Mouse (Mus musculus): ENCODE measurements around the gene Lrrfip2. TPM values are rescaled to one million over a fixed set of nuclear protein-coding genes. Genes with fewer than 3 reads are reported as not detected.
A peak's percentile ranks its signal among the peaks of the same experiment; 100 is the strongest.

The Lrrfip2 gene
- total RNA-seq, 2 experiments from 2014 or later = 32.2 to 34.2 TPM

- no peak for DNase-seq (ENCODE audit: low spot score in 2 of 2)
- intact Hi-C loops (cut with DNase I) = no loop called here
Observed at GRCm38 (mm10) chr9:111267998-111268397, 150.6 kb downstream of the Lrrfip2 start.

GRCm38 (mm10) chr9:111270606-111271005, 153.2 kb downstream of the Lrrfip2 start:
- no peak for DNase-seq (ENCODE audit: low spot score in 2 of 2)
- intact Hi-C loops (cut with DNase I) = no loop called here

GRCm38 (mm10) chr9:111271056-111271433, 153.7 kb downstream of the Lrrfip2 start:
- intact Hi-C loops (cut with DNase I) = no loop called here
- DNase-seq (ENCODE audit: low spot score in 2 of 2) = peak in 1 of 2 experiments; percentile 85

GRCm38 (mm10) chr9:111271434-111272160, 154.2 kb downstream of the Lrrfip2 start, which contains the start of the genes Mlh1 and Epm2aip1:
Mlh1 (minus strand) TSS chr9:111271791.
Epm2aip1 (plus strand) TSS chr9:111271929.
- intact Hi-C loops (cut with DNase I) = no loop called here

GRCm38 (mm10) chr9:111272356-111272755, 155.0 kb downstream of the Lrrfip2 start:
- intact Hi-C loops (cut with DNase I) = no loop called here
- peak; percentile 8 to 31 for DNase-seq (ENCODE audit: low spot score in 2 of 2)

More at GRCm38 (mm10) chr9:111271434-111272160, 154.2 kb downstream of the Lrrfip2 start, which contains the start of the genes Mlh1 and Epm2aip1:
- DNase-seq (ENCODE audit: low spot score in 2 of 2) = peak; percentile 99 to 100

GRCm38 (mm10) chr9:111272996-111273785, 155.8 kb downstream of the Lrrfip2 start:
- no peak for DNase-seq (ENCODE audit: low spot score in 2 of 2)
- intact Hi-C loops (cut with DNase I) = no loop called here

- DNase-seq (ENCODE audit: low spot score in 2 of 2) = no peak
- intact Hi-C loops (cut with DNase I) = no loop called here
Observed at GRCm38 (mm10) chr9:111273958-111274357, 156.6 kb downstream of the Lrrfip2 start.

- intact Hi-C loops (cut with DNase I) = no loop called here
- DNase-seq (ENCODE audit: low spot score in 2 of 2) = no peak
Observed at GRCm38 (mm10) chr9:111275156-111275555, 157.8 kb downstream of the Lrrfip2 start.

Other genes starting within 250 kb of the Lrrfip2 start
- gene Als2cl, start 237.7 kb upstream of the Lrrfip2 start, total RNA-seq (2021) = 10 to 100 TPM in 1 of 2 experiments, 1 to 10 TPM in 1; 9.6 to 10.0 TPM
- gene Tmie, start 237.5 kb upstream of the Lrrfip2 start, total RNA-seq (2021) = 1 to 10 TPM; 4.1 to 4.5 TPM
- not detected for gene Fam240a, start 200.7 kb upstream of the Lrrfip2 start, total RNA-seq (2021)
- under 1 TPM; 0.42 to 0.53 TPM for gene Tdgf1, start 171.4 kb upstream of the Lrrfip2 start, total RNA-seq (2021)
- 1 to 10 TPM; 1.9 to 2.0 TPM for gene Lrrc2, start 166.0 kb upstream of the Lrrfip2 start, total RNA-seq (2021)
- under 1 TPM in 1 of 2 experiments, not detected in 1; 0.44 TPM for gene Rtp3, start 127.0 kb upstream of the Lrrfip2 start, total RNA-seq (2021)
- gene Ltf, start 98.3 kb upstream of the Lrrfip2 start, total RNA-seq (2021) = 1 to 10 TPM in 1 of 2 experiments, not detected in 1; 1.0 TPM
- gene Ccrl2, start 60.1 kb upstream of the Lrrfip2 start, total RNA-seq (2021) = 1 to 10 TPM in 1 of 2 experiments, under 1 TPM in 1; 0.68 to 1.0 TPM
- gene Mlh1, start 154.2 kb downstream of the Lrrfip2 start, total RNA-seq (2021) = 10 to 100 TPM; 16.8 to 17.9 TPM
- gene Epm2aip1, start 154.3 kb downstream of the Lrrfip2 start, total RNA-seq (2021) = 10 to 100 TPM; 78.2 to 81.9 TPM
- gene Trank1, start 194.1 kb downstream of the Lrrfip2 start, total RNA-seq (2021) = 100 to 1,000 TPM; 222 to 227 TPM

All from left cerebral cortex, postnatal 14 days (tissue).